Mouse (Mus musculus) hindbrain, embryonic 10.5 days (tissue): ENCODE results near the gene Thtpa. TPM values are rescaled to one million over a fixed set of nuclear protein-coding genes. Genes with fewer than 3 reads are reported as not detected.
A peak's percentile ranks its signal among the peaks of the same experiment; 100 is the strongest.

Experiments used
- DNase-seq: peaks from one replicate; pipeline ENCODE4 v3.0.0-alpha.2; 2017; ENCODE audit warnings: low spot score
- H3K27ac ChIP-seq: fragments of 300-500 bp; sonication (generic); 2 replicates; pipeline ENCODE4 v1.5.1; 2016; ENCODE audit warnings: mild to moderate bottlenecking, moderate library complexity
- H3K27me3 ChIP-seq: fragments of 300-500 bp; sonication (generic); 2 replicates; pipeline ENCODE4 v1.6.1; 2016; ENCODE audit warnings: mild to moderate bottlenecking; ENCODE audit not compliant: poor library complexity, insufficient read depth, severe bottlenecking
- H3K36me3 ChIP-seq: fragments of 300-500 bp; sonication (generic); 2 replicates; pipeline ENCODE4 v1.6.1; 2016; ENCODE audit warnings: mild to moderate bottlenecking, moderate library complexity
- H3K4me1 ChIP-seq: fragments of 300-500 bp; sonication (generic); replicated peaks from 2 replicates; pipeline ENCODE4 v1.6.1; 2016; ENCODE audit warnings: mild to moderate bottlenecking
- H3K4me3 ChIP-seq: fragments of 300-500 bp; sonication (generic); 2 replicates; pipeline ENCODE4 v1.5.1; 2016; ENCODE audit warnings: mild to moderate bottlenecking, moderate library complexity
- H3K9me3 ChIP-seq: fragments of 300-500 bp; sonication (generic); 2 replicates; pipeline ENCODE4 v1.6.1; 2016; ENCODE audit warnings: mild to moderate bottlenecking, moderate library complexity
- WGBS: fragments of 180-500 bp; shearing (Covaris S2); methylation state at CpG from one replicate; pipeline ENCODE4 v1.1.7; 2016; 5-methylcytosine and 5-hydroxymethylcytosine counted together
- polyA plus RNA-seq: library from polyadenylated mRNA; unstranded; fragments of >200 nt; fragmentation: Nextera tagmentation; extraction: Ambion mirVana; gene quantifications from 2 replicates; pipeline ENCODE4 v1.2.1, GENCODE M21; 2016

Thtpa gene
- polyA plus RNA-seq, 1 experiment from 2014 or later, result 26.1 TPM

DNA sequence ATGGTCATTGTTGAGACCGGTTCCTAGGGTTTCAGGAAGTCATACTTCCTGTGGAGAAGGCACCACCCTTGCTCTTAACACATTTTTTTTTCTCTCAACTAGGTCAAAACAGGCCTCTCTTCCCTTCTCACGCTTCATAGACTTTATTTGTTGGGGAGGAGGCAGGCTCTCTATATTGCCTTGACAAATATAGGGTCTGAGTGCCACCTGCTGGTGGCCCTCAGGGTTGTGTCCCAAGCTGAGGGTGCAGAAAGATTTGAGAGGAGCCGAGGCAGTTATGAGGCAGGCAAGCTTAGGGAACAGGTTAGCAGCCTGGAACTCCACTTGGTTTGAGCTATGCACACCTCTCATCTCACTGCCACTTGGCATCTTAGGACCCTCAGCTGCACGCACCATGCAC lies 3.5 kb downstream of the Thtpa start:
- Histone ChIP-seq H3K4me3 (no peak overlapping the region), H3K27ac (no peak overlapping the region), H3K9me3 (no peaks in the 10 kb centered on the region), H3K27me3 (0 out of 2 replicates have a peak, but pooled peaks cover 6% of the 10 kb centered on the region), H3K36me3 (peaks cover 50% of the 10 kb centered on the region), H3K4me1 (peaks cover 41% of the 10 kb centered on the region)
- peak; percentile 40 for DNase-seq
- 74% methylated on average over 4 of the region's 4 CpGs for WGBS

- Histone ChIP-seq H3K27ac (no peak overlapping the region), H3K4me1 (peaks cover 32% of the 10 kb centered on the region), H3K4me3 (no peak overlapping the region), H3K9me3 (no peaks in the 10 kb centered on the region), H3K36me3 (peaks cover 50% of the 10 kb centered on the region), H3K27me3 (0 out of 2 replicates have a peak, but pooled peaks cover 7% of the 10 kb centered on the region)
- 51% methylated on average over 4 of the region's 4 CpGs for WGBS
- peak; percentile 61 for DNase-seq
Observed at GRCm38 (mm10) chr14:55101592-55101991, 7.0 kb downstream of the Thtpa start.

GRCm38 (mm10) chr14:55102253-55102785 lies 7.7 kb downstream of the Thtpa start:
- H3K4me3 ChIP-seq, result no peak overlapping the region
- H3K36me3 ChIP-seq, result peaks cover 44% of the 10 kb centered on the region
- H3K4me1 ChIP-seq, result peaks cover 32% of the 10 kb centered on the region
- no peak for DNase-seq
- H3K27ac ChIP-seq, result no peak overlapping the region
- WGBS, result 83% methylated on average over 15 of the region's 15 CpGs
- no peaks in the 10 kb centered on the region for H3K9me3 ChIP-seq
- 0 out of 2 replicates have a peak, but pooled peaks cover 7% of the 10 kb centered on the region for H3K27me3 ChIP-seq

- Histone ChIP-seq H3K9me3 (no peaks in the 10 kb centered on the region), H3K4me3 (no peak overlapping the region), H3K36me3 (peaks cover 24% of the 10 kb centered on the region), H3K27me3 (peaks cover 24% of the 10 kb centered on the region), H3K27ac (no peak overlapping the region), H3K4me1 (peaks cover 48% of the 10 kb centered on the region)
- 87% methylated on average over 18 of the region's 18 CpGs for WGBS
- DNase-seq, result no peak
Observed at GRCm38 (mm10) chr14:55104365-55104764, 9.8 kb downstream of the Thtpa start.

GRCm38 (mm10) chr14:55105386-55105785 lies 10.8 kb downstream of the Thtpa start:
- peaks cover 16% of the 10 kb centered on the region for H3K36me3 ChIP-seq
- no peak for DNase-seq
- peaks cover 56% of the 10 kb centered on the region for H3K4me1 ChIP-seq
- peak overlapping the region; percentile 89 for H3K27ac ChIP-seq
- peak overlapping the region; percentile 62 for H3K4me3 ChIP-seq
- peaks cover 34% of the 10 kb centered on the region for H3K27me3 ChIP-seq
- WGBS, result 5% methylated on average over 7 of the region's 7 CpGs
- H3K9me3 ChIP-seq, result no peaks in the 10 kb centered on the region

DNA sequence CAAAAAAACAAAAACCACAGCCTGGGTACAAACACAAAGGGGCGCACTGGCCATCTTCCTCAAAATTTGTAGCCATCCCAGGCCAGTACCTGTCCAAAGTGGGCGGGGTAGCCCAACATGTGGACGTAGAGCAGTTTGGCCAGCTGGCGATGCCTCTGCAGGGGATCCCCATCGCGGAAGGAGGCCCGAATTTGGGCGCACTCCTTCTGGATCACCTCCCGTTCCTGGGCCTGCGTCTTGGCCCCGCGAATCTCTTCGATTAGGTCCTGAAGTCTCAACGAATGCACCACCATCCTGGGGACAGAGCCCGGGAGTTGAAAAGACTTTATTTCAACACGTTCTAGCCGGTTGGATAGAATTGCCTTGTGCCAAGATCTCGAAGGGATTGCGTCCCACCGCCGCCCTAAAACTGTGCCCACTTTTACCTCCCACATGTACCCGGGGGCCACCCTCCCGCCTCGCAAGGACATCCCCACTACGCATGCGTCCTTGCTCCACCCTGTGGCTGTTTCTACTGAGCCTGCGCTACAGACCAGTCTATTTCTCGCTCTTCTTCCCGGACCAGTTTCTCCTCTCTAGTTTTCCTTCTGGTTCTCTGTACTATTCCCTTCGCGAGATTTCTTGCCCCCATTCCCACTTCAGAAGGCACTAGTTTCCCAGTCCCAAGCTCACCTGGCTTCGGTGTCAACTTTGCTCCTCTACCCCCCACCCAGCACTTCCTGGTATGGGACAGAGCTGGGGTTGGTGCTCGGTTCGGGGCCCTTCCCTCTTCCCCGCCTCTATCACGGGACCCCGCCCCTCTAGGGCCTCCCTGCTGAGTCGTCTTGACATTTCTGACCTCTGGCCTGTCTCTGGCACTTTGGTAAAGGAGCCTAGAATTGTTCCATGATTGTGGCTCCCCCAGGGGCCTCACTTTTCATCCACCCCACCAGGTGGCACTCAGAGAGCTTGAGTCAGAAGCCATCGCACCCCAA lies 11.5 kb downstream of the Thtpa start, which contains the start of gene Ap1g2:
Ap1g2 (minus strand) TSS at position 758 of the 974 bp plus-strand sequence.
- H3K27ac ChIP-seq, result peak within 1 kb of the TSS; percentile 89
- peaks cover 8% of the 10 kb centered on the region for H3K36me3 ChIP-seq
- WGBS, result under 1% methylated on average over 39 of the region's 39 CpGs
- peak within 1 kb of the TSS; percentile 62 for H3K4me3 ChIP-seq
- H3K9me3 ChIP-seq, result no peaks in the 10 kb centered on the region
- peaks cover 56% of the 10 kb centered on the region for H3K4me1 ChIP-seq
- peak; percentile 77 for DNase-seq
- peaks cover 42% of the 10 kb centered on the region for H3K27me3 ChIP-seq

DNA sequence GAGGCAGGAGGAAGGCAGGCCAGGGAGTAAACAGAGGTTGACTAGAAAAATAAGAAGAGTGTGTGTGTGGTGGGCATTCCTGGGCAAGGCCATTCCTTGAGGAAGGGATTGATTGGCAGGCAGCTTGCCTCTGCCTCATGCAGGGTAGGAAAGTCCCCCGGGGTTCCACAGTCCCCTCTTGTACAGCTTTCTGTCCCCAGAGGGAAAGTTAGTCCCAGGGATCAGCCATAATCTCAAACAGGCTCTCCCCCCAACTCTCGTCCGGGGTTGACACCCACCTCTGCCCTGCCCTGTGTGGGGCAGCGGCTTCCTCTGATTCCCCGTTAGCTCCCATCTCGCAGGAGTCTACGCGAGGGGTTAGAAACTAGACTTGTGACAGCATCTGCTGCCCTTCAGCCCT lies 12.4 kb downstream of the Thtpa start:
- Histone ChIP-seq H3K36me3 (peaks cover 5% of the 10 kb centered on the region; the same call in 1 of the 2 replicates), H3K27me3 (peaks cover 51% of the 10 kb centered on the region), H3K27ac (no peak overlapping the region), H3K4me1 (peaks cover 56% of the 10 kb centered on the region), H3K9me3 (no peaks in the 10 kb centered on the region), H3K4me3 (no peak overlapping the region)
- DNase-seq, result no peak
- WGBS, result 65% methylated on average over 8 of the region's 8 CpGs

DNA sequence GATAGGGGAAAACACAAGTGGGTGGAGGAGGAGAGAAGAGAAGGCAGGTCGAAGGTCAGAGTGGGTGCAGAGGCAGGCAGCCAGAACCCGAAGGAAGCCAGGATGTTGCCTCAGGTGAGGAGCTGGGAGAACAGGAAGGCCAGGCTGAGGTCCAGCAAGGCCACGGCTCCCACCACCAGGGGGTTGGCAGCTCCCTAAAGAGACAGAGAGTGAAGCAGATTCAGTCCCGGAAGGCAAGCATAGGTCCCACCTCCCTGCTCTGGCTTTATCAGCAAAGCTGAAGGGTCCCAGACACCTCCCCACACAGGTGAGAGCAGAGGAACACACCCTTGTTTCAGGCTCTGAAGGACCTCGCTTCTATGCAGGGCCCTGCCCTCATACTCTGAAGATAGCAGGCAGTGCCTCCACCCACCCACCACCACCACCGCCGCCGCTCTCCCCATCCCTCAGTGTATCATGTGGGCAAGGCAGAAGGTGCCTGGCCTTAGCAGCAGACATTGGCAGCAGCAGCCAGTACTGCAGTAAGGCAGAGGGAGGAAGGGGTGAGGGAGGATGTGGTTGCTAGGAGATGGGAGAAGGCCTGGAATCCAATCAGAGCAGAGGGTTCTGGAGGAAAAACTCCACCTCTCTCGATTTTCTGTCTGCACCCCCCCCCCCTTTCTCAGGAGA lies 13.8 kb downstream of the Thtpa start:
- Histone ChIP-seq H3K27ac (no peak overlapping the region; the same call in 1 of the 2 replicates), H3K4me3 (no peak overlapping the region)

GRCm38 (mm10) chr14:55109048-55109873 lies 14.7 kb downstream of the Thtpa start:
- Histone ChIP-seq H3K27me3 (peaks cover 72% of the 10 kb centered on the region), H3K4me1 (peaks cover 63% of the 10 kb centered on the region)

More for the DNA sequence above, 13.8 kb downstream of the Thtpa start:
- DNase-seq, result peak; percentile 43
- Histone ChIP-seq H3K27me3 (peaks cover 63% of the 10 kb centered on the region), H3K4me1 (peaks cover 56% of the 10 kb centered on the region), H3K9me3 (no peaks in the 10 kb centered on the region), H3K36me3 (no peaks in the 10 kb centered on the region)
- WGBS, result 31% methylated on average over 9 of the region's 9 CpGs

GRCm38 (mm10) chr14:55110076-55110475 lies 15.5 kb downstream of the Thtpa start:
- Histone ChIP-seq H3K27me3 (peaks cover 73% of the 10 kb centered on the region), H3K27ac (peak overlapping the region; percentile 63; the same call in 1 of the 2 replicates), H3K4me1 (peaks cover 67% of the 10 kb centered on the region), H3K9me3 (no peaks in the 10 kb centered on the region), H3K4me3 (no peak overlapping the region), H3K36me3 (no peaks in the 10 kb centered on the region)
- DNase-seq, result no peak
- 31% methylated on average over 9 of the region's 9 CpGs for WGBS

More at GRCm38 (mm10) chr14:55109048-55109873, 14.7 kb downstream of the Thtpa start:
- H3K4me3 ChIP-seq, result peak overlapping the region; percentile 29
- H3K36me3 ChIP-seq, result no peaks in the 10 kb centered on the region
- 15% methylated on average over 21 of the region's 21 CpGs for WGBS
- H3K27ac ChIP-seq, result peak overlapping the region; percentile 63
- DNase-seq, result no peak
- H3K9me3 ChIP-seq, result no peaks in the 10 kb centered on the region

DNA sequence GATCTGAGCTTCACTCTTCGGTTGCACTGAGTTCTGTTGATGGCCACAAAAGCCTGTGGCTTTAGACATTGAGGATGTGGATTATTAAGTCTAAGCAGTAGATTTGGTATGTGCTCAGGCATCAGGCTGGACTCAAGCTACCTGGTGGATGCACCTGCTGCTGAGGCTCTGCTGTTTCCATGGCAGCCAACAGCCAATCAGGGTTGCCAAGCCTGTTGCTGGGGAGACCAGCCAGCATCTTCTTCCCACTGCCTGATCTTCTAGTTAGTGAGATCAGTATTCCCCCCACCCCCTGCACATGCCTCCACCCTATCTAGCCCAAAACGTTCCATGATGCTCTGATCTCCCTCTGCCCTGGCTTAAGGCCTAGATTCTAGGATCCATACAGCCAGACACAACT lies 17.1 kb downstream of the Thtpa start:
- WGBS, result 86% methylated on average over 2 of the region's 2 CpGs
- H3K4me3 ChIP-seq, result no peak overlapping the region
- peaks cover 67% of the 10 kb centered on the region for H3K4me1 ChIP-seq
- no peak for DNase-seq
- no peaks in the 10 kb centered on the region for H3K9me3 ChIP-seq
- H3K27ac ChIP-seq, result no peak overlapping the region
- peaks cover 90% of the 10 kb centered on the region for H3K27me3 ChIP-seq
- no peaks in the 10 kb centered on the region for H3K36me3 ChIP-seq
